Mouse (Mus musculus) lung, postnatal 0 days (tissue): ENCODE measurements around the gene Thrb. TPM values are rescaled to one million over a fixed set of nuclear protein-coding genes. Genes with fewer than 3 reads are reported as not detected.

Experiments used
- ATAC-seq: fragments of 200-750 bp; cut with Nextera tagmentation; 2 replicates; pipeline ENCODE4 v1.8.0; 2017; ENCODE audit warnings: moderate library complexity
- DNase-seq: peaks from one replicate; pipeline ENCODE4 v3.0.0-alpha.2; 2016; ENCODE audit warnings: low spot score
- H3K27ac ChIP-seq: fragments of 300-500 bp; sonication (generic); 2 replicates; pipeline ENCODE4 v1.5.1; 2014; ENCODE audit warnings: antibody characterized with exemption, mild to moderate bottlenecking, low read length, mixed read lengths
- H3K27me3 ChIP-seq: fragments of 300-500 bp; sonication (generic); replicated peaks from 2 replicates; pipeline ENCODE4 v1.6.1; 2014; ENCODE audit warnings: low read length, mixed read lengths; ENCODE audit not compliant: insufficient read depth
- H3K36me3 ChIP-seq: fragments of 300-500 bp; sonication (generic); 2 replicates; pipeline ENCODE4 v1.6.1; 2014; ENCODE audit warnings: low read length, mixed read lengths; ENCODE audit not compliant: insufficient read depth
- H3K4me1 ChIP-seq: fragments of 300-500 bp; sonication (generic); 2 replicates; pipeline ENCODE4 v1.6.1; 2014; ENCODE audit warnings: antibody characterized with exemption, low read depth, low read length, mixed read lengths; ENCODE audit not compliant: insufficient read depth
- H3K4me2 ChIP-seq: fragments of 300-500 bp; sonication (generic); replicated peaks from 2 replicates; pipeline ENCODE4 v1.6.1; 2014; ENCODE audit warnings: low read depth, mild to moderate bottlenecking, low read length, moderate library complexity, mixed read lengths
- H3K4me3 ChIP-seq: fragments of 300-500 bp; sonication (generic); 2 replicates; pipeline ENCODE4 v1.5.1; 2014; ENCODE audit warnings: low read depth, low read length
- H3K9ac ChIP-seq: fragments of 300-500 bp; sonication (generic); replicated peaks from 2 replicates; pipeline ENCODE4 v1.6.1; 2014; ENCODE audit warnings: low read depth, mild to moderate bottlenecking
- H3K9me3 ChIP-seq: fragments of 300-500 bp; sonication (generic); 2 replicates; pipeline ENCODE4 v1.6.1; 2016; ENCODE audit warnings: low read length, mixed read lengths
- CTCF ChIP-seq: IDR thresholded peaks from 2 replicates; pipeline ENCODE4 v1.5.1; 2016; ENCODE audit warnings: antibody characterized with exemption, mild to moderate bottlenecking
- EP300 ChIP-seq: IDR thresholded peaks from 2 replicates; pipeline ENCODE4 v1.6.1; 2016; ENCODE audit warnings: antibody characterized with exemption, mild to moderate bottlenecking, control low read depth
- WGBS: fragments of 180-500 bp; shearing (Covaris S2); extraction: QIAGEN DNeasy Blood & Tissue Kit; methylation state at CpG from one replicate; pipeline ENCODE4 v1.1.7; 2014; 5-methylcytosine and 5-hydroxymethylcytosine counted together
- polyA plus RNA-seq: library from polyadenylated mRNA; unstranded; fragments of >200 nt; fragmentation: Nextera tagmentation; extraction: Ambion mirVana; gene quantifications from 2 replicates; pipeline ENCODE4 v1.2.1, GENCODE M21; 2015

The Thrb gene
- 2.8 and 3.3 TPM in 2 replicates for polyA plus RNA-seq

DNA sequence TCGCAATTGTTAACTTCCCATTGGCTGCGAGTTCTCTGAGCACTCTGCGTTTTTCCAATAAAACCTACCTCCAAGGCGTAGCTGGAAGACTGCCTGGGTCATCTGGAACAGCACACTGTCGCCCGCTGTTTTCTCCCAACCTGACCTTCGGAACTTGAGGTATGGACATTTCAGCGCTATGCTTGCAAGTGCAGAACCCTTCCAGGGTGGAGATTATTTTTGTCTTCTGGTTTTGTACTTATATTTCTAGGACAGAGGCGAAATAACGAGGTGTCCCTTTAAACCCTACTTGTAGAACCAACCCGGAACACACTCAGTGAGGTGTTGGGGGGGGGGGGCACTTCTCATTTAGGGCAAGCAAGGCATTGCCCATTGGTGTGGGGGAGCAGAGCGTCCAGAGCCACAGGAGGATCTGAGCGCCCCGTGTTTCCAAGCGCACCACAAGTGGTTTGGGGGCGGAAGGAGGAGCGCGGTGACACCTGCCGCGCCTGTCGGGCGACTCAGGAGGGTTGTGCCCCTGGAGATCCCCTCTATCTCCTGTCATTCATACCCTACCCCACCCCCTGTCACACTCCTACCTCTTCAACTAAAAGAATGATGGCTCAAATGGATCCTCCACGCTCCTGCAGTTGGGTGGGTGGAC, at the start of gene Thrb:
Gene Thrb (plus strand): TSS at position 576 of the 643 bp plus-strand sequence.
- DNase-seq: peak; percentile 31
- Histone ChIP-seq H3K9me3 (no peaks in the 10 kb centered on the region), H3K27ac (peak within 1 kb of the TSS; percentile 15; the same call in 1 of the 2 replicates), H3K4me1 (0 out of 2 replicates have a peak, but pooled peaks cover 6% of the 10 kb centered on the region), H3K9ac (peak within 1 kb of the TSS; percentile 36), H3K4me3 (peak within 1 kb of the TSS; percentile 62), H3K36me3 (no peaks in the 10 kb centered on the region), H3K27me3 (0 out of 2 replicates have a peak, but pooled peaks cover 4% of the 10 kb centered on the region), H3K4me2 (peak within 1 kb of the TSS; percentile 98)
- ATAC-seq: no peak
- TF ChIP-seq CTCF: no peak
- TF ChIP-seq EP300: no peak
- 2% methylated on average over 21 of the region's 23 CpGs for WGBS

GRCm38 (mm10) chr14:17621671-17622070, 38.4 kb upstream of the Thrb start:
- Histone ChIP-seq H3K9ac (no peak overlapping the region), H3K4me3 (no peak overlapping the region), H3K36me3 (no peaks in the 10 kb centered on the region), H3K27ac (no peak overlapping the region), H3K27me3 (no peaks in the 10 kb centered on the region), H3K4me2 (no peak overlapping the region), H3K4me1 (no peaks in the 10 kb centered on the region), H3K9me3 (no peaks in the 10 kb centered on the region)
- TF ChIP-seq CTCF: no peak
- no peak for TF ChIP-seq EP300
- no peak for ATAC-seq
- peak; percentile 17 for DNase-seq
- WGBS: 29% methylated on average over 3 of the region's 3 CpGs

DNA sequence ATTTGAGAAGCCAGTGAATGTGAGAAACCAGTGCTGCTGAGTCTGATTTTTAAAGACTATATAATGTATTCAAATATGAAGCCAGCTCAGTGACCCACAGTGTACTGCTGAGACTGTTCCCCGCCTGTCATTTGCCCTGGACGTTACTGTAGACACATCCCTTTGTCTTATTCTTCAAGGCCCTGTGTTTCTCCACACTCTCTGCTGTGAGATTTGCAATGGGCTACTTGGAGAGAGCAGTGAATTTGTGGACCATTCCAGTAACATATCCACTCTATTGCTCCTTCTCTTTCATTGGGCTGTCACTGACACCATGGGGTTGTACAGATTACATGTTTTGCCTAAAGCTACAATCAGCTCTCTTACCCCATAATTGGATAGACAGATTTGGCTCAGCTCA, 36.1 kb upstream of the Thrb start:
- no peak overlapping the region for H3K4me2 ChIP-seq
- 73% methylated on average over 2 of the region's 2 CpGs for WGBS
- no peaks in the 10 kb centered on the region for H3K9me3 ChIP-seq
- H3K27ac ChIP-seq: no peak overlapping the region
- no peak overlapping the region for H3K9ac ChIP-seq
- DNase-seq (no peak), ATAC-seq (no peak)
- H3K36me3 ChIP-seq: no peaks in the 10 kb centered on the region
- H3K27me3 ChIP-seq: no peaks in the 10 kb centered on the region
- no peak overlapping the region for H3K4me3 ChIP-seq
- no peaks in the 10 kb centered on the region for H3K4me1 ChIP-seq
- no peak for TF ChIP-seq CTCF
- no peak for TF ChIP-seq EP300

GRCm38 (mm10) chr14:17629215-17629614, 30.8 kb upstream of the Thrb start:
- 47% methylated on average over 5 of the region's 5 CpGs for WGBS
- no peak for TF ChIP-seq CTCF
- no peak for TF ChIP-seq EP300
- ATAC-seq: no peak

DNA sequence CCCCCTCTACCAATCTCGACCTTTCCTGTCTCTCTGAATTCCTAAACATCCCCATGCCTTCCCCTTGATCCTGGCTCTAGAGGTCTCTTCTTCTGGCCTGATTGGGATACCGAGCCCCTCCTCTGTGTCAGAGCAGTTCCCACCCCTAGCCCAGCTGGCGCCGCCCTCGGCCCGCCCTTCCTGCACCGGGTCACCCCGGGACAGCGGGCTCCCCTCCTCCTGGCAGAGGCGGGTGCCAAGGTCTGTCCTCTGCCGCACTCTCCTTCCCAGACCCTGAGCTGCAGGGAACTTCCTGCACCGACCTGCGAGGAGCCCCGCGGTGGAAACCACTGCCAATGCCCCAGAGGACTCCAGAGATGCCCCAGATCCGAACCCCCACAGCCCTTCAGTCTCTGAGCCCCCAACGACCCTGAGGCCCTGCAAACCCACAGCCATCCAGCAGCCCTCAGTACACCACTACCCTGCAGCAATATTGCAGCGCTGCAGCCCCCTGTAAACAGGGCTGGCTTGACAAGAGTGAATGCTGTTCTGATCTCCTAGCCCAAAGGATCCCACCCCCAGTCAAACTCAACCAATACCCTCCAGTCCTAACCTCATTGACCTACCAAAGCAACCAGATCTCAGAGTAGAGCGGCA, 27.1 kb upstream of the Thrb start:
- no peaks in the 10 kb centered on the region for H3K4me1 ChIP-seq
- H3K9me3 ChIP-seq: no peaks in the 10 kb centered on the region
- H3K27ac ChIP-seq: no peak overlapping the region
- 0 out of 2 replicates have a peak overlapping the region, but pooled peaks have one; percentile 17 for H3K4me2 ChIP-seq
- DNase-seq (peak; percentile 10), ATAC-seq (peak; percentile 74)
- no peaks in the 10 kb centered on the region for H3K36me3 ChIP-seq
- no peaks in the 10 kb centered on the region for H3K27me3 ChIP-seq
- TF ChIP-seq EP300: no peak
- TF ChIP-seq CTCF: no peak
- 5% methylated on average over 17 of the region's 19 CpGs for WGBS
- H3K4me3 ChIP-seq: no peak overlapping the region
- no peak overlapping the region for H3K9ac ChIP-seq

More at GRCm38 (mm10) chr14:17629215-17629614, 30.8 kb upstream of the Thrb start:
- Histone ChIP-seq H3K27me3 (no peaks in the 10 kb centered on the region), H3K9me3 (no peaks in the 10 kb centered on the region), H3K9ac (no peak overlapping the region), H3K36me3 (no peaks in the 10 kb centered on the region), H3K4me3 (no peak overlapping the region), H3K4me1 (no peaks in the 10 kb centered on the region), H3K27ac (no peak overlapping the region), H3K4me2 (no peak overlapping the region)
- no peak for DNase-seq

DNA sequence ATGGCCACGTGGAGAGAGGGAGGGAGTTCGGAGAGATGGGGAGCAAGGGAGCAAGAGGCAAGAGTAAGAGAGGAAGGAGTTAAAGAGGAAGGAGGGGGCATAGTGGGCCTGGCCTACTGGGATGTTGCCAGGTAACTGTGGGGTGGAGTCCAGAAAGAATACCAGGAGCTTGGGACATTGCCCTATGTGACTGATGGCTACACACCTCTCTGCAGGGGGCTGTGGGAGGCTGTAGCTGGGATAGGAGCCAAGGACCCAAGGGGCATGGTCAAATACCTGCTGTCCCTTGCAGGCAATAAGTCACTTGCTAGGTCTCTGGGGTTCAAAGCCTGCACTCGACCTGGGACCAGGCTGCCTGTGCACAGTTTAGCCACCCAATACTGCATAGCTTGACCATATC, 23.1 kb upstream of the Thrb start:
- Histone ChIP-seq H3K9me3 (no peaks in the 10 kb centered on the region), H3K4me1 (no peaks in the 10 kb centered on the region), H3K4me3 (no peak overlapping the region), H3K27me3 (no peaks in the 10 kb centered on the region), H3K4me2 (no peak overlapping the region), H3K36me3 (no peaks in the 10 kb centered on the region), H3K9ac (no peak overlapping the region), H3K27ac (no peak overlapping the region)
- no peak for TF ChIP-seq EP300
- TF ChIP-seq CTCF: no peak
- DNase-seq (no peak), ATAC-seq (no peak)
- 60% methylated on average over 3 of the region's 3 CpGs for WGBS
